In the genomic region with DNA sequence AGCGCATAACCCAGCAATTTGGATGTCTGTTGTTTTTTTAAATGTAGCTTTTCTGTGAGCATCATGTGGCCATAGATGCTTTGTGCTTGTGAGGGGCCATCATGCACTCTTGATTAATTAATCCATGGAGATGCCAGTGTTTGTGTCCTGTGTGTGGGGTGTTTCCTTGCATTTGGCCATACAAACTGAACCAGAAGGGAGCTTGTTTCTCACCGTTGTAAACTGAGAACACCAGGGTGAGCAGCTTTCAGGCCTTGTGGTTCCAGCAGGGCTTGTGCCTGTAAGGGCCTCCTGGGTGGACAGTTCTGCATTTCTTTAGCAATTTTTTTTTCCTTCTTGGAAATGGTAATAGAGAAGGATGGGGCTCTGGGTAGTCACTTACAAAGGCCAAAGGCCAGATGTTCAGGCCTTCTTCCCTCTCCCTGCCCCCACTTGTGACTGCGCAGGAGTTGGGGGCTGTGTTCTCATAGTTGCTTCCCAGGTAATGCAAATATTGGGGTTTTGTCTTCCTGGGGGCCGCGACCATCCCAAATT, we compare ENCODE assay signal across 8 mouse cellular contexts.
DNase-seq lines count a peak whose midpoint lies in the region; ATAC-seq and TF ChIP-seq lines count a peak whose summit lies in the region.

No protein-coding gene starts in this region.

- peak overlapping the region; percentile 95 for H3K27ac ChIP-seq in layer of hippocampus, adult 2 months
- H3K27ac ChIP-seq in embryonic facial prominence, embryonic 12.5 days: no peak overlapping the region
- no peak overlapping the region for H3K27ac ChIP-seq in neural tube, embryonic 12.5 days

- H3K4me2 ChIP-seq in embryonic facial prominence, embryonic 12.5 days (replicated peaks): peak overlapping the region; percentile 78
- peak overlapping the region; percentile 73 for H3K4me2 ChIP-seq in neural tube, embryonic 12.5 days (replicated peaks)

- no peak for DNase-seq in layer of hippocampus, adult 2 months (ENCODE audit: low spot score in 2 of 2)
- no peak for DNase-seq in layer of hippocampus, postnatal 36 days
- peak; percentile 4 for DNase-seq in induced T-regulatory cell, adult 2 months (ENCODE audit: low read depth)
- DNase-seq in left cerebral cortex, adult 9 months (ENCODE audit: low spot score in 2 of 2): no peak
- no peak for DNase-seq in spleen, postnatal 14 days (ENCODE audit: low spot score in 2 of 2)

- H3K9ac ChIP-seq in embryonic facial prominence, embryonic 12.5 days: 0 out of 2 replicates have a peak overlapping the region, but pooled peaks have one; percentile 7
- H3K9ac ChIP-seq in neural tube, embryonic 12.5 days: peak overlapping the region; percentile 65

- no peaks in the 10 kb centered on the region for H3K9me3 ChIP-seq in embryonic facial prominence, embryonic 12.5 days
- H3K9me3 ChIP-seq in neural tube, embryonic 12.5 days: no peaks in the 10 kb centered on the region

- H3K36me3 ChIP-seq in embryonic facial prominence, embryonic 12.5 days: no peaks in the 10 kb centered on the region
- no peaks in the 10 kb centered on the region for H3K36me3 ChIP-seq in neural tube, embryonic 12.5 days

- H3K4me1 ChIP-seq in embryonic facial prominence, embryonic 12.5 days: peaks cover 17% of the 10 kb centered on the region
- peaks cover 31% of the 10 kb centered on the region for H3K4me1 ChIP-seq in neural tube, embryonic 12.5 days

- H3K27me3 ChIP-seq in embryonic facial prominence, embryonic 12.5 days: peaks cover 4% of the 10 kb centered on the region; the same call in 1 of the 2 replicates
- H3K27me3 ChIP-seq in neural tube, embryonic 12.5 days (replicated peaks): no peaks in the 10 kb centered on the region

- ATAC-seq in embryonic facial prominence, embryonic 12.5 days (ENCODE audit: insufficient number of reproducible peaks, insufficient read depth, low FRiP score, low TSS enrichment): no peak
- ATAC-seq in neural tube, embryonic 12.5 days (ENCODE audit: low FRiP score, low read depth): no peak
- no peak for ATAC-seq in CD4-positive, CD25-positive, alpha-beta regulatory T cell, adult 4 months

- 19% methylated on average over 5 of the region's 5 CpGs for WGBS in embryonic facial prominence, embryonic 12.5 days
- WGBS in neural tube, embryonic 12.5 days: 9% methylated on average over 5 of the region's 5 CpGs

- TF ChIP-seq CTCF in layer of hippocampus, adult 2 months (conservative IDR thresholded peaks at IDR 0.05): no peak

- peak overlapping the region; percentile 73 for H3K4me3 ChIP-seq in layer of hippocampus, adult 2 months
- H3K4me3 ChIP-seq in embryonic facial prominence, embryonic 12.5 days: peak overlapping the region; percentile 50
- peak overlapping the region; percentile 58 for H3K4me3 ChIP-seq in neural tube, embryonic 12.5 days
